Comparison of ENCODE assay signal across 31 mouse cellular contexts in the genomic region with DNA sequence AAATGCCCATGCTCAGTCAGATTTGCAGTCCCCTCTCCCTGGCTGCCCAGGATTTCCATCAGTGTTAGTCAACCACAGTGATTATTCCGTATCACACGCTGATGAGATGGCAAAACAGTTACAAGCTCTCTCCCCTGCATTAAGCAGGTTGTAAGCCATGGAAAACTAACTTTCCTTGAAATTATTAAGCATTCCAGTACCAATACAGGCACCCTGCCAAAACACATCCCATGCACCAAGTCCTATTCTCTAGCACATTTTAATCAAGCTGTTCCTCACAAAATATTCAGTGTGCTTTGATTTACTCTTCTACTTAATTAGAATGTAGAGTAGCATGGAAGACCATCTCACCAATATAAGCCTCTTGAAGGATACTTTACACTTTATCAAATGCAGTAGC.
"Had no signal": no experiment of that assay in that cellular context is flagged by ENCODE, and none has a peak within 500 bp of the region (broad histone marks: within the 10 kb centered on the region; RNA-seq: fewer than 3 reads in every experiment).

No protein-coding gene starts in this region.

- H3K9me3 ChIP-seq: limb, embryonic 10.5 days; limb, embryonic 12.5 days; limb, embryonic 13.5 days; limb, embryonic 15.5 days; liver, embryonic 12.5 days; liver, embryonic 13.5 days; liver, embryonic 15.5 days; lung, embryonic 15.5 days; megakaryocyte, embryonic 14.5 days; midbrain, embryonic 10.5 days; midbrain, embryonic 12.5 days; midbrain, embryonic 15.5 days; neural tube, embryonic 12.5 days; neural tube, embryonic 13.5 days had no signal

- H3K27me3 ChIP-seq: limb, embryonic 12.5 days; limb, embryonic 13.5 days; limb, embryonic 15.5 days; liver, embryonic 12.5 days; liver, embryonic 13.5 days; liver, embryonic 15.5 days; lung, embryonic 15.5 days; megakaryocyte, embryonic 14.5 days; midbrain, embryonic 12.5 days; midbrain, embryonic 15.5 days; neural tube, embryonic 12.5 days; neural tube, embryonic 13.5 days had no signal

- H3K27ac ChIP-seq: limb, embryonic 10.5 days; limb, embryonic 12.5 days; limb, embryonic 13.5 days; limb, embryonic 15.5 days; liver, embryonic 12.5 days; liver, embryonic 13.5 days; liver, embryonic 14.5 days; liver, embryonic 15.5 days; lung, embryonic 15.5 days; macrophage; midbrain, embryonic 10.5 days; midbrain, embryonic 12.5 days; midbrain, embryonic 15.5 days; neural tube, embryonic 12.5 days; neural tube, embryonic 13.5 days had no signal

- H3K4me2 ChIP-seq: limb, embryonic 12.5 days; limb, embryonic 13.5 days; limb, embryonic 15.5 days; liver, embryonic 11.5 days; liver, embryonic 12.5 days; liver, embryonic 13.5 days; liver, embryonic 15.5 days; lung, embryonic 14.5 days; lung, embryonic 15.5 days; midbrain, embryonic 12.5 days; midbrain, embryonic 15.5 days; neural tube, embryonic 12.5 days; neural tube, embryonic 13.5 days had no signal

- DNase-seq: left cerebral cortex, postnatal 4 days; liver; liver, embryonic 13.5 days; liver, postnatal 0 days; lung, adult 18-20 months; lung, adult 2 months; lung, embryonic 14.5 days; lung, postnatal 10 days; lung, postnatal 14 days; lung, postnatal 36 days; lung, postnatal 4 days; midbrain, embryonic 14.5 days had no signal

- ATAC-seq: liver, embryonic 12.5 days; liver, postnatal 0 days; lung, postnatal 0 days; midbrain, embryonic 15.5 days; midbrain, embryonic 16.5 days had no signal

- H3K9ac ChIP-seq: limb, embryonic 12.5 days; limb, embryonic 13.5 days; limb, embryonic 15.5 days; liver, embryonic 12.5 days; liver, embryonic 13.5 days; liver, embryonic 14.5 days; liver, embryonic 15.5 days; liver, postnatal 0 days; lung, embryonic 14.5 days; lung, embryonic 15.5 days; midbrain, embryonic 12.5 days; midbrain, embryonic 15.5 days; neural tube, embryonic 12.5 days; neural tube, embryonic 13.5 days had no signal

- H3K36me3 ChIP-seq: limb, embryonic 10.5 days; limb, embryonic 12.5 days; limb, embryonic 13.5 days; limb, embryonic 15.5 days; liver, embryonic 12.5 days; liver, embryonic 13.5 days; liver, embryonic 15.5 days; lung, embryonic 15.5 days; midbrain, embryonic 10.5 days; midbrain, embryonic 12.5 days; midbrain, embryonic 15.5 days; neural tube, embryonic 12.5 days; neural tube, embryonic 13.5 days had no signal

- H3K4me1 ChIP-seq: limb, embryonic 10.5 days; limb, embryonic 12.5 days; limb, embryonic 13.5 days; limb, embryonic 15.5 days; liver, embryonic 12.5 days; liver, embryonic 13.5 days; liver, embryonic 15.5 days; lung, embryonic 15.5 days; megakaryocyte, embryonic 14.5 days; midbrain, embryonic 10.5 days; midbrain, embryonic 12.5 days; midbrain, embryonic 15.5 days; neural tube, embryonic 12.5 days had no signal

- H3K4me3 ChIP-seq: limb, embryonic 10.5 days; limb, embryonic 12.5 days; limb, embryonic 13.5 days; limb, embryonic 15.5 days; liver, embryonic 12.5 days; liver, embryonic 13.5 days; liver, embryonic 15.5 days; lung, embryonic 15.5 days; megakaryocyte, embryonic 14.5 days; midbrain, embryonic 10.5 days; midbrain, embryonic 12.5 days; midbrain, embryonic 15.5 days; myocyte; neural tube, embryonic 12.5 days; neural tube, embryonic 13.5 days had no signal
